Mouse (Mus musculus): Measurements from ENCODE around the gene Rbbp9. TPM values are rescaled to one million over a fixed set of nuclear protein-coding genes. Genes with fewer than 3 reads are reported as not detected.
A peak's percentile ranks its signal among the peaks of the same experiment; 100 is the strongest.

The Rbbp9 gene
- polyA plus RNA-seq, 1 experiment from 2014 or later: 10.3 TPM

DNA sequence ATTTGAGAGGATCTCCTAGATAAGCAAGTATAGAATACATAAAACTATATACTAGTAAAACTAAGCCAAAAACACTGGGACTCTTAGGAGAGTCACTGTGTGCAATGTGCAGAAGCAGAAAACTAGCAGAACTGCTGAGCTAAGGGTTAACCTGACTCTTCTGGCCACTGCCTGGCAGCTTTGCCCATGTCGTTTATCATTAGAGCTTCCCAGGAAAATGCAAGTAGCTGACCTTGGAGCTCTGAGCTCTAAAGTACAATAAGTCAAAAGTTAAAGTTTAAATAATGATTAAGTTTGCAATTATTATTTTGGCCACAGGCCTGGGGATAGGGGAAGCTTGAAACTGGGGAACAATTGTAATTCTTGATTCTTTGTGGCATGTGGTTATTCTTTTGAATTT, 5.2 kb downstream of the Rbbp9 start:
- no peak overlapping the region for H3K27ac ChIP-seq (replicated peaks)
- no peak overlapping the region for H3K9ac ChIP-seq
- no peaks in the 10 kb centered on the region for H3K9me3 ChIP-seq (replicated peaks)
- H3K4me1 ChIP-seq (replicated peaks): peaks cover 4% of the 10 kb centered on the region
- no peaks in the 10 kb centered on the region for H3K27me3 ChIP-seq
- no peak overlapping the region for H3K4me3 ChIP-seq (replicated peaks)
- 37% methylated on average over 1 of the region's 1 CpGs for WGBS (ENCODE audit: insufficient replicate concordance)
- H3K4me2 ChIP-seq: no peak overlapping the region
- H3K36me3 ChIP-seq (replicated peaks): 0 out of 2 replicates have a peak, but pooled peaks cover 5% of the 10 kb centered on the region
- ATAC-seq (ENCODE audit: insufficient read depth): no peak

DNA sequence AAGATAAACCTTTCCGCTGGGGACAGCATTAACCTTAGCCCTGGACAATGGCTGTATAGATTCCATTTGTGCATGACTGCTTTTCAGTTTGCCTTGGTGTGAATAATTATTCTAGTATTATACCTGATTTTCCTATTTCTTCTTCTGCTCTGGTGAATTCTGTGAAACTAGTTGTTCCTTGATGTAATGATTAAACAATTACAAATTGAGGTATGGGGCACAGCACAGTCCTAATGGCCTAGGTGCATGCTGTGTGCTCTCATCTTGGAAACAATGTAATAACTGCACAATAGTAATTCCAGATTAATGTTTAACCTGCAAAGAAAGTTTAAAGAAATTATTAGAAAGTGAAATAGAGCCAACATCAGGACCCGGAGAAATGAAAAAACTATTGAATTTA, 5.6 kb downstream of the Rbbp9 start:
- Histone ChIP-seq H3K27ac (replicated peaks) (no peak overlapping the region), H3K9me3 (replicated peaks) (no peaks in the 10 kb centered on the region)
- WGBS (ENCODE audit: insufficient replicate concordance): 82% methylated on average over 2 of the region's 2 CpGs

DNA sequence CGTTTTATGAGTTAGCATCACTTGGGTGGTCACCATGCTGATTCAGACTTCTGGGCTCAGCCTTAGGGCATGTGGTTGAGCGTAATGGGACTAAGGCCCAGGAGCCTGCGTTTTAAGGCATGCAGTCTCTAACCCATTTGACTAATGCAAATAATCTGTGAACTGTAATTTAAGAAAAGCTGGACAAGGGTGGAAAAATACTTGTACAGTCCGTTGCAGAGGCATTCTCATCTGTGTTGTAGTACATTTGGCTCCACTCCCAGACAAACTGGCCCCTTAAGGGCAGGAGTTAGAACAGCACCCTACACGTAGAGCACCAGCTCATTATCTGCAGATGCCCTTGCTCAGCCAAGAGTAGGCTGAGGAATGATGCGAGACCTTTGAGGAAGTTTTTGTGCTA, 6.0 kb downstream of the Rbbp9 start:
- Histone ChIP-seq H3K4me2 (no peak overlapping the region), H3K27me3 (no peaks in the 10 kb centered on the region), H3K4me1 (replicated peaks) (no peaks in the 10 kb centered on the region), H3K9me3 (replicated peaks) (no peaks in the 10 kb centered on the region), H3K9ac (no peak overlapping the region), H3K36me3 (replicated peaks) (peaks cover 13% of the 10 kb centered on the region), H3K27ac (replicated peaks) (no peak overlapping the region), H3K4me3 (replicated peaks) (no peak overlapping the region)
- 68% methylated on average over 6 of the region's 6 CpGs for WGBS (ENCODE audit: insufficient replicate concordance)
- no peak for ATAC-seq (ENCODE audit: insufficient read depth)

More for the DNA sequence above, 5.6 kb downstream of the Rbbp9 start:
- ATAC-seq (ENCODE audit: insufficient read depth): no peak
- peaks cover 9% of the 10 kb centered on the region for H3K36me3 ChIP-seq (replicated peaks)
- no peak overlapping the region for H3K4me2 ChIP-seq
- H3K9ac ChIP-seq: no peak overlapping the region
- H3K27me3 ChIP-seq: no peaks in the 10 kb centered on the region
- H3K4me3 ChIP-seq (replicated peaks): no peak overlapping the region
- H3K4me1 ChIP-seq (replicated peaks): peaks cover 3% of the 10 kb centered on the region

DNA sequence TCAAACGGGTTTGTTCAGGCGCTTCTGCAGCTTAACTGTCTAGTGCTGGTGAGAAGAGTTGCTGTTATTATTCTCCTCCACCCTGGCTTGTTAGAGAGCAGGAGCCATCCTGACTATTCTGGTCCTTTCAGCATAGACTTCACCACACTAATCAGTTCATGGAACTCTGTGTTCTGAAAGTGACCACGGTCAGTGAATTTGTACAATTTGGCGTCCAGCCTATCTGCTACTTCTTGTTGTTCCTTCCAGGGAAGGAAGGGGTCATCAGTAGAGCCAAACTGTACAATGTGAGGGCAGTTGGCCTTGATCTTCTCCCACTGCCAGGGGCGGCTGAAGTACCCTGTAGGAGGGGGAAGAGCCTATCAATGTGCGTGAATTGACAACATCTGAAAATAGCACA, 7.0 kb downstream of the Rbbp9 start:
- Histone ChIP-seq H3K27me3 (no peaks in the 10 kb centered on the region), H3K27ac (replicated peaks) (no peak overlapping the region), H3K9ac (no peak overlapping the region), H3K9me3 (replicated peaks) (no peaks in the 10 kb centered on the region), H3K4me1 (replicated peaks) (no peaks in the 10 kb centered on the region), H3K36me3 (replicated peaks) (peaks cover 23% of the 10 kb centered on the region), H3K4me3 (replicated peaks) (no peak overlapping the region), H3K4me2 (no peak overlapping the region)
- WGBS (ENCODE audit: insufficient replicate concordance): 69% methylated on average over 6 of the region's 6 CpGs
- no peak for ATAC-seq (ENCODE audit: insufficient read depth)

DNA sequence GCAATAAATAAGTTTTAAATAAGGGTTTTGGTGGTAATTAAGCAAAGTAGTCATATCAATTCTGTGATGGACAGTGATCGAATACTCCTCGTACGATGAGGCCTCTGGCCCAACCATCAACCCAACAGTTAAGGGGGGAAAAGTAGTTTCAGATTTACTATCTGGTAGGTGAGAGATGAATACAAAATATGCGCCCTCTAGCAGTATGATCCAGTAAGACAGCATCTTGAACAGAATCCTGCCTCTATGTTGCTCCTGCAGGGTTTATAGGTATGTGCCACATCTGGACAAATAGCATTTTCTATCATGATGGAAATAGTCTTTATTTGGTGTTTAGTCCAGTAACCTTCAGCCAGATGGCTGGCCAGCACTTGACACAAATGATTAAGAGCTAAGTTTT, 9.4 kb downstream of the Rbbp9 start:
- peaks cover 41% of the 10 kb centered on the region for H3K36me3 ChIP-seq (replicated peaks)
- H3K9ac ChIP-seq: no peak overlapping the region
- H3K9me3 ChIP-seq (replicated peaks): no peaks in the 10 kb centered on the region
- H3K4me3 ChIP-seq (replicated peaks): no peak overlapping the region
- no peak overlapping the region for H3K4me2 ChIP-seq
- no peaks in the 10 kb centered on the region for H3K27me3 ChIP-seq
- H3K4me1 ChIP-seq (replicated peaks): no peaks in the 10 kb centered on the region
- WGBS (ENCODE audit: insufficient replicate concordance): 68% methylated on average over 4 of the region's 4 CpGs
- no peak for ATAC-seq (ENCODE audit: insufficient read depth)
- no peak overlapping the region for H3K27ac ChIP-seq (replicated peaks)

DNA sequence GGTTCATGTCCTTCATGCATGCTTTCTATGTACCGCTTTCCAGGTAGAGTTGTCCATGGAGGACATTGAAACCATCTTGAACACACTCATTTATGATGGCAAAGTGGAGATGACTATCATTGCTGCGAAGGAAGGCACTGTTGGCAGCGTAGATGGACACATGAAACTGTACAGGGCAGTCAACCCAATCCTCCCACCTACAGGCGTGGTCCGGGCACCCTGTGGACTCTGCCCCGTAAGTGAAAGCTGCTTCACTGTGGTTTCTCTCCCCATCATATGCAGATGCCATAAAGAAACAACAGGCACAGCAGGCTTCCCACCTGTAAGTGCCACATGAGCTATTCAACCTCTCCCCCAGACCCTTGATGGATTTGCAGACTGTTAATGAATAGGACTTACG, 13.5 kb downstream of the Rbbp9 start:
- no peak overlapping the region for H3K4me3 ChIP-seq (replicated peaks)
- no peak overlapping the region for H3K27ac ChIP-seq (replicated peaks)
- H3K27me3 ChIP-seq: no peaks in the 10 kb centered on the region
- peaks cover 75% of the 10 kb centered on the region for H3K36me3 ChIP-seq (replicated peaks)
- no peaks in the 10 kb centered on the region for H3K9me3 ChIP-seq (replicated peaks)
- H3K4me2 ChIP-seq: no peak overlapping the region
- ATAC-seq (ENCODE audit: insufficient read depth): no peak
- H3K4me1 ChIP-seq (replicated peaks): no peaks in the 10 kb centered on the region
- no peak overlapping the region for H3K9ac ChIP-seq
- 85% methylated on average over 7 of the region's 7 CpGs for WGBS (ENCODE audit: insufficient replicate concordance)

DNA sequence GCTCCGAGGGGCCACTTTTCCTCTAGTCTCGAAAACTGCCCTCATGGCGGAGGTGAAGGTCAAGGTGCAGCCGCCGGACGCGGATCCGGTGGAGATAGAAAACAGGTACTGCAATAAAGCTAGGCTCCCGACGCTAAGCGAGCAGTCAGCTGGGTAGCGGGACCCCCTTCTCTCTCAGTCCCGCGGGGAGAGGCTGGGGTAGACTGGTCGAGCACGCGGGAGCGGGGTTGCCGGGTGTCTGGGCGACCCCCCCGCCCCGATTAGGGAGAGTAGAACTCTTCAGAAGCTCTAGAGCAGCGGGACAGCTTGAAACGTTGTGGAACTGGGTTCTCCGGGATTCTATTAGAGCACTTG, 22.9 kb downstream of the Rbbp9 start:
- WGBS (ENCODE audit: insufficient replicate concordance): under 1% methylated on average over 25 of the region's 25 CpGs
- peak; percentile 35 for ATAC-seq (ENCODE audit: insufficient read depth)

DNA sequence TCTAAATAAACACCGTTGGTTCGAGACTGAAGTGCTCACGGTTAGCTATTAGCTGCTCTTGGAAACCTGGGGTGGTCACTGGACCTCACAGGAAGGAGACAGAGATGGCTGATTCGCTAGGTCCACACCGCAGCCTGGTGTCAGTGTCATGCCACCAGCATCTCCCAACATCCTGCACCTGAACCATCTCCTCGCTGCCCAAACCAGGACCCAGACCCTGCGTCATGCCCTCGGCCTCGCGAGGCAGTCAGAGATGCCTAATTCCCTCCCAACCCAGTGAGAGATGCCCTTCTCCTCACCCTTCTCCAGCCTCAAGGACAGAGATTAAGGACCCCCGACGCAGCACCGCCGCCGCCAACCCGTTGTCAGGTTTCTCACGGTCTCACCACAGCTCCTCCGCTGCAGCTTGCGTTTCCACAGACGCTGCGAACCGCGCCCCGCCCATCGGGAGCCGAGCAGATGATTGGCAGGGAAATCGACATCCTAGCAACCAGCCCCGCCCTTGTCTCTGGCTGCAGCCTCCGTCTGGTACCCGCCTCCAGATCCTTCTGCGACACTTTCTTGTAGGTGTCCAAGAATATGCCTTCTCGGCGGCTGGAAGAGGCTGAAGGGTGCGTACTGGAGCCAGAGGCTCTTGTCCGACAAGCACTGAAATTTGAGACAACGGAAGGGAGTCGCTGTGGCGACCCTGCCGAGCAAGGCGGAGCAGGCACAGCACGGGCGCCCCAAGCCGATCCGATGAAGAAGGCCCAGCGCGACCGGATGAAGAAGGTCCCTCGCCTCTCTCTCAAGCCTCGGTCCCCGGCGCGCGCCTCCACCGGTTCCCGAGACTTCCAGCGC, 23.5 kb downstream of the Rbbp9 start, which contains the start of the genes Dzank1 and Polr3f:
TSS of gene Dzank1 (minus strand) at position 434 of the 840 bp plus-strand sequence.
TSS of gene Polr3f (plus strand) at position 738 of the 840 bp plus-strand sequence.
- Histone ChIP-seq H3K36me3 (replicated peaks) (peaks cover 15% of the 10 kb centered on the region), H3K9me3 (replicated peaks) (no peaks in the 10 kb centered on the region), H3K27me3 (peaks cover 35% of the 10 kb centered on the region), H3K4me2 (peak within 1 kb of the TSS; percentile 95), H3K9ac (peak within 1 kb of the TSS; percentile 84), H3K4me1 (replicated peaks) (peaks cover 23% of the 10 kb centered on the region), H3K27ac (replicated peaks) (peak within 1 kb of the TSS; percentile 80), H3K4me3 (replicated peaks) (peak within 1 kb of the TSS; percentile 77)
- 1% methylated on average over 56 of the region's 56 CpGs for WGBS (ENCODE audit: insufficient replicate concordance)
- peak; percentile 98 for ATAC-seq (ENCODE audit: insufficient read depth)

More for the DNA sequence above, 22.9 kb downstream of the Rbbp9 start:
- peak overlapping the region; percentile 95 for H3K4me2 ChIP-seq
- H3K27ac ChIP-seq (replicated peaks): peak overlapping the region; percentile 80
- H3K36me3 ChIP-seq (replicated peaks): peaks cover 19% of the 10 kb centered on the region
- H3K4me1 ChIP-seq (replicated peaks): peaks cover 23% of the 10 kb centered on the region
- H3K27me3 ChIP-seq: peaks cover 34% of the 10 kb centered on the region
- peak overlapping the region; percentile 77 for H3K4me3 ChIP-seq (replicated peaks)
- no peaks in the 10 kb centered on the region for H3K9me3 ChIP-seq (replicated peaks)
- H3K9ac ChIP-seq: peak overlapping the region; percentile 84

DNA sequence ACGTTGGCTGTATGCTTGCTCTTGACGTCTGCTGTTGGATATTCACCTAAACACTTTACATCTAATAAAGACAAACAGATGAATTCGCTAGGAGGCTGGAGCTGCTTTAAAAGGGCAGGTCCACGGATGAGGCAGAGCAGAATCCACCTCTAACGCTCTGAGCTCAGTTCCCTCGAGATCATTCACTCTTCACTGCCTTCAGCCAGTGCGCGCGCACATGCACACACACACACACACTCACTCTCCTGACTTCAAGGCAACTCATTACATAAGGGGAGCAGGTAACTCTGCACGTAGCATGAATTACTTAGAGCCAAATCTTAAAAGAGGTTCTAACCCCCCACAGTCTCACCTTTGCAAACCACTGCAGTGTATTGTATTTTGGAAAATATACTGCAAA, 24.8 kb downstream of the Rbbp9 start:
- no peak overlapping the region for H3K4me3 ChIP-seq (replicated peaks)
- no peaks in the 10 kb centered on the region for H3K9me3 ChIP-seq (replicated peaks)
- H3K27ac ChIP-seq (replicated peaks): no peak overlapping the region
- peaks cover 9% of the 10 kb centered on the region for H3K36me3 ChIP-seq (replicated peaks)
- no peak overlapping the region for H3K4me2 ChIP-seq
- ATAC-seq (ENCODE audit: insufficient read depth): no peak
- H3K27me3 ChIP-seq: peaks cover 39% of the 10 kb centered on the region
- H3K9ac ChIP-seq: no peak overlapping the region
- 51% methylated on average over 10 of the region's 10 CpGs for WGBS (ENCODE audit: insufficient replicate concordance)
- H3K4me1 ChIP-seq (replicated peaks): peaks cover 23% of the 10 kb centered on the region

DNA sequence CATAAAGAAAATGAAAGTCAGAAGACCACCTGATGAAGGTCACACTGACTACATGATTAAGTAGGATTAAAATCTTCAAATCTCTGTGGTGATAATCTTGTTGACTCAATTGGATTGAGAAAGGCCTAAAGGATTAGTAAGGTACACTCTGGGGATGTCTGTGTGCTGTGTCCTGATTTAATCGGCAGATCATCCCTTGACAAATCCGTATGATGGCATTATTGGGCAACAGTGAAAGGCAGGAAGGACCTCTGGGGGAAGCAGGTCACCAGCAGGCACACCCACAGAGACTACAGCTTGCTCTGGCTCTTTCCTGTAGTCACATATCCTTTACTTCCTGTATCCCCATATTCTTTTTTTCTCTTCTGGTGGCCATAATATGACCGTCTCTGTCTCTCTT, 30.9 kb downstream of the Rbbp9 start:
- Histone ChIP-seq H3K4me2 (no peak overlapping the region), H3K4me1 (replicated peaks) (no peaks in the 10 kb centered on the region), H3K9ac (no peak overlapping the region), H3K9me3 (replicated peaks) (no peaks in the 10 kb centered on the region), H3K4me3 (replicated peaks) (no peak overlapping the region), H3K36me3 (replicated peaks) (no peaks in the 10 kb centered on the region), H3K27ac (replicated peaks) (no peak overlapping the region), H3K27me3 (peaks cover 17% of the 10 kb centered on the region; the same call in 1 of the 2 replicates)
- ATAC-seq (ENCODE audit: insufficient read depth): no peak
- 56% methylated on average over 3 of the region's 3 CpGs for WGBS (ENCODE audit: insufficient replicate concordance)

DNA sequence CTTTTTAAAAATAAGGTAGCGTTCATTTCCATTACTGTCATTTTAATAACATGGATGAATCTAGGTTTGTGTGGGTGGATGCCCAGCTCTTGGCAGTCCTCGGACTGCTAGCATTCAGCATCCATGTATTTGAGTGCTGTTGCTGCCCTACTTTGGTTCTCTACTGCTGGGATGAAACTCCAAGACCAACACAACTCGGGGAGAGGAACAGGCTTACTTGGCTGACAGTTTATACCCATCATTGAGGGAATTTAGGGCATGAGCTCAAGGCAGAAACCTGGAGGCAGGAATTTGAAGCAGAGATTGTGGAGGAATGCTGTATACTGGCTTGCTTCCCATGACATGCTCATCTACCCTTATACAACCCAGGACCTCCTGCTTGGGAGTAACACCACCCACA, 36.0 kb downstream of the Rbbp9 start:
- no peaks in the 10 kb centered on the region for H3K9me3 ChIP-seq (replicated peaks)
- WGBS (ENCODE audit: insufficient replicate concordance): 56% methylated on average over 3 of the region's 3 CpGs
- H3K36me3 ChIP-seq (replicated peaks): no peaks in the 10 kb centered on the region
- no peaks in the 10 kb centered on the region for H3K4me1 ChIP-seq (replicated peaks)
- H3K9ac ChIP-seq: no peak overlapping the region
- no peak overlapping the region for H3K4me2 ChIP-seq
- H3K27ac ChIP-seq (replicated peaks): no peak overlapping the region
- ATAC-seq (ENCODE audit: insufficient read depth): no peak
- no peaks in the 10 kb centered on the region for H3K27me3 ChIP-seq
- no peak overlapping the region for H3K4me3 ChIP-seq (replicated peaks)

All from liver, embryonic 15.5 days (tissue).